Mouse (Mus musculus): ENCODE data around the gene Poll. TPM values are rescaled to one million over a fixed set of nuclear protein-coding genes. Genes with fewer than 3 reads are reported as not detected.
"Not testable (repeated sequence)": the region's sequence is repeated elsewhere in the genome, so short reads cannot be mapped to it uniquely, and the experiment has no call there.

The Poll gene
- polyA plus RNA-seq, 1 experiment: 7.5 TPM

DNA sequence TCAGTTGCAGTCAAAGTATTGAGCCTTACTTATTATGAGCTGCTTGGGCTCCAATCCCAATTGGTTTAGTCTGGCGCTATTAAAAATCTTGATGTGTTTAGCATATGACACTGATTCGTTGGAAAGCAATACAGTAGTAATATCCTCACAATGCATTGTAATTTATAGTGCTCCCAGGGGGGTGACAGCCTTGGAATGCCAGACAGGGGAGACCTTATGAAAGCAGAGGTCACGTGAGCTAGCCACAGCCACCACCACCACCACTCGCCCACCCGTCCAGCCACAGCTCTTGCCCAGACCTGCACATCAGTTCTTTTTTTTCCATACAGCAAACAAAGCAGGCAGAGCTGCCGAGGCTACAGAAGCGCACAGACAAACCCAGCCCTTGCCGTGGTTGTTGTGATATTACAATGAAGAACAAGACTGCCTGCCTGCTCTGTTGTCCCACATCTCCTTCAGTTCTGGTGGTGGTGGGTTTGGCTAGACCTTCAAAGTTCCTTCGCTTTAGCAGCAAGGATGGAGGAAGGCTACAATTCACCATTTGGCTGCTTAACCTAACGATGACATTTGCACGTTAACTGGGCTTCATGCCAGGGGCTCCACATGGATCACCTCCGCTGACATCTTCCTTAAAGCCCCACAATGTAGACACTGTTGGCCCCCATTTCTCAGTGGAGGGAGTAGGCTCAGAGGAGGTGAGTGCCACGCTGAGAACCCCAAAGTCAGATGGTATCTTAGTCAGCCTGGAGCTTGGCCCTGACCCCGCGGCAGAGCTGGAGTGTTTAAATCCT is 5.8 kb upstream of the Poll start:
- Histone ChIP-seq H3K4me3 (replicated peaks) (no peak overlapping the region), H3K27me3 (replicated peaks) (peaks cover 2% of the 10 kb centered on the region), H3K4me1 (peaks cover 35% of the 10 kb centered on the region), H3K9me3 (no peaks in the 10 kb centered on the region), H3K36me3 (replicated peaks; ENCODE audit: low read length) (peaks cover 70% of the 10 kb centered on the region)
- TF ChIP-seq GATA1 (IDR thresholded peaks at IDR 0.05; ENCODE audit: borderline replicate concordance, low read length) (no peak), FLI1 (IDR thresholded peaks at IDR 0.05; ENCODE audit: low read length) (no peak)

DNA sequence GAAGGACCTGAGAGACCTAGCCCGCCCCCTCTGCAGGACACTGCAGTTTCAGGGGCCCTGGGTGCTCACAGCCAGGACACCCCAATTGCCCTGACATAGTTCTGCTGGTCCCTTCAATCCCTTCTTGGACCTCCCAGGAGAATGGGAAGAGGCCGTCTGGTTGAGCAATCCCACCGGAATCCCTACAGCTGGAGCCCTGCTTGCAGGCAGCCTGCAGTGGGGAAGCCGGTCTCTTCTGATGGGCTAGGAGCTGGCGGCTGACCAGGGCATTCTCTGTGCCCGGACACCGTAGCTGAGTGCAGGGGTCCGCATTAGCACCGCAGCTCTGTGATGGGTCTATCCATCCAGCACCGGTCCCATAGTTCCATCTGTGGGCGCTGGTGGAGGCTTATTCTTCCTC is 6.2 kb downstream of the Poll start:
- H3K9me3 ChIP-seq: no peaks in the 10 kb centered on the region
- H3K36me3 ChIP-seq (replicated peaks; ENCODE audit: low read length): peaks cover 66% of the 10 kb centered on the region
- TF ChIP-seq GATA1 (IDR thresholded peaks at IDR 0.05; ENCODE audit: borderline replicate concordance, low read length): no peak
- TF ChIP-seq FLI1 (IDR thresholded peaks at IDR 0.05; ENCODE audit: low read length): no peak
- H3K4me1 ChIP-seq: peaks cover 24% of the 10 kb centered on the region
- no peak overlapping the region for H3K4me3 ChIP-seq (replicated peaks)
- peaks cover 8% of the 10 kb centered on the region for H3K27me3 ChIP-seq (replicated peaks)

DNA sequence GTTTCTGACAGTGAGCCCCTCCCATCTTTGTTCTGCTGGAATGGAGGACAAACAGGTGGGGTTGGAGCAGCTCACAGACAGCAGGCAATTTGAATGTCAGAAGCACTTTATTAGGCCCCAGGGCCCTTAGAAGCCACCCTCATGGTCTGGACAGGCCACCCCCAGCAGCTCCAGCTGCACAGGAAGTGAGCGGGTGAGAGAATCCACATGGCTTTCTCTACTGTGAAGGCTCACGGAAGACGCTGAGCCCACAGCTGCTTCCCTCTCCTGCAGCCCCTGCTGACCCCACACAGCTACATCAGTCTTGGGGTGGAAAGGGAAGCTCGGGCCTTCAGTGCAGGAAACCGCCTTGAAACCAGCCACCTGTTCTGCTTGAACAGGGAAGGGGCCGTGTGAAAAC is 8.1 kb downstream of the Poll start:
- Histone ChIP-seq H3K27me3 (replicated peaks) (peaks cover 18% of the 10 kb centered on the region), H3K36me3 (replicated peaks; ENCODE audit: low read length) (peaks cover 53% of the 10 kb centered on the region), H3K4me3 (replicated peaks) (no peak overlapping the region), H3K4me1 (peaks cover 35% of the 10 kb centered on the region), H3K9me3 (no peaks in the 10 kb centered on the region)
- no peak for TF ChIP-seq FLI1 (IDR thresholded peaks at IDR 0.05; ENCODE audit: low read length)
- TF ChIP-seq GATA1 (IDR thresholded peaks at IDR 0.05; ENCODE audit: borderline replicate concordance, low read length): no peak

DNA sequence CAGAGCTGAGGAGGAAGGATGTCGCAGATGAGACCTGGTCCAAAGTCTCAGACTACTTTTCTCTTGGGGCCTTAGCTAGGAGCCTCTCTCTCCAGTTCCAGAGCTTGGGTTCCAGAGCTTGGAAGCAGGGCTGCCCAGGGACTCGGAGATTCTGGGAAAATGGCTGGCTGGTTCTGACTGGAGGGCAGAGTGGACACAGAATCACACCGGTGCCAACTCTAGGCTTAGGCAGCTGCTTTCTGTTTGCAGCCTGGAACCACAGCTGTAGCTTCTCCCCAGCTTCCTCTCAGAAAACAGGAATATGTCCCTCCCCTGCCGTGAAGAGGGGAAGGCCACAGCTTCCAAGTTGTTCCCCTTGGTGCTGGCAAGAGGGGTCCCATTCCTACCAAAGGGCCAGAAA is 10.4 kb downstream of the Poll start:
- Histone ChIP-seq H3K36me3 (replicated peaks; ENCODE audit: low read length) (peaks cover 34% of the 10 kb centered on the region), H3K27me3 (replicated peaks) (peaks cover 39% of the 10 kb centered on the region), H3K9me3 (no peaks in the 10 kb centered on the region), H3K4me1 (peaks cover 38% of the 10 kb centered on the region), H3K4me3 (replicated peaks) (no peak overlapping the region)
- TF ChIP-seq GATA1 (IDR thresholded peaks at IDR 0.05; ENCODE audit: borderline replicate concordance, low read length) (no peak), FLI1 (IDR thresholded peaks at IDR 0.05; ENCODE audit: low read length) (no peak)

DNA sequence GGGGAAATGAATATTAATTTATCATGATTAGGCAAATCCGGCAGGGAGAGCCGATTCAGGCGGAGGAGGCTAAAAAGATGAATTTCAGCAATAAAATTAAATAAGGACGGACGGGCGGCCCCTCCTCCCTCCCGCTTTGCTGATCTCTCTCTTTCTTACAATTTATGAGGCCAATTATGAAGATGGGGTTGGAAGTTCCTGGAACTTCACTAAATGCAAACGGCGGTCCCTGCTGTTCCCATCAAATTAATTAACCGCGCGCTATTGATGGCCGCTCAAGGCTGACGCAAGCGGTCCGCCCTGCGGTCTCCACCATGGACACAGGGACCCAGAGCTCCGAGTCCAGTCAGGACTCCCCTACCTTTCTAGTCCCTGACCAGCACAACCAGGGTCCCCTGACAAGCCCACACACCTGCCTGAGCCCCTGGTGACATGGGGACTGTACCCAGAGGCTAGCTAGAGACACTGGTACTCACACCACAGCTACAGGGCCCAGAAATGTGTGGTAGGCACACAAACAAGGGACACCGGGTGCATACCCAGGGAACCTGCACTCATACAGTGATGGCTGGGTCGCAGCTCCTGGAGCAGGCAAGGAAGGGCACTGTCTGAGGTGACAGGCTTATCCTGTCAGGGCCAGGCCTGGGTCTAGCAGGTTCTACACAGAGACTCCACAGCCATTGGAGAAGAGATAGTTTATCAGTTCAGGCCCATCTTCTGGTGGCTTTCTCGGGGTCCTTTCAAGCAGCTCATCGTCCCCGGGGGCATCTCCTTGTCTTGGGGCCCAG is 11.0 kb downstream of the Poll start:
- peaks cover 44% of the 10 kb centered on the region for H3K4me1 ChIP-seq
- no peaks in the 10 kb centered on the region for H3K9me3 ChIP-seq
- H3K36me3 ChIP-seq (replicated peaks; ENCODE audit: low read length): peaks cover 27% of the 10 kb centered on the region
- H3K4me3 ChIP-seq (replicated peaks): no peak overlapping the region
- peaks cover 44% of the 10 kb centered on the region for H3K27me3 ChIP-seq (replicated peaks)
- TF ChIP-seq FLI1 (IDR thresholded peaks at IDR 0.05; ENCODE audit: low read length) (no peak), GATA1 (IDR thresholded peaks at IDR 0.05; ENCODE audit: borderline replicate concordance, low read length) (no peak)

DNA sequence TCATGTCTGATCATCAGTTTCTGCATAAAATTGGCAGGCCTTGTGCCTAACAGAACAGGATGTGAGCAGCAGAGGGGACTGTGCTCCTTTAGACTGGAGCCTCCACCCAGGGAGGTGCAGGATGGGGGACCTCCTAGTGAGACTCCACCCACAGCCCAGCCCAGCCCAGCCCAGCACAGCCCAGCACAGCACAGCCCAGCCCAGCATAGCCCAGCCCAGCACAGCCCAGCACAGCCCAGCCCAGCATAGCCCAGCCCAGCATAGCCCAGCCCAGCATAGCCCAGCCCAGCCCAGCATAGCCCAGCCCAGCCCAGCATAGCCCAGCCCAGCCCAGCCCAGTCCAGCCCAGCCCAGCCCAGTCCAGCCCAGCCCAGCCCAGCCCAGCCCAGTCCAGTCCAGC is 12.1 kb downstream of the Poll start:
- not testable (repeated sequence) for H3K4me3 ChIP-seq (replicated peaks); H3K9me3 ChIP-seq
- H3K4me1 ChIP-seq: peaks cover 55% of the 10 kb centered on the region

DNA sequence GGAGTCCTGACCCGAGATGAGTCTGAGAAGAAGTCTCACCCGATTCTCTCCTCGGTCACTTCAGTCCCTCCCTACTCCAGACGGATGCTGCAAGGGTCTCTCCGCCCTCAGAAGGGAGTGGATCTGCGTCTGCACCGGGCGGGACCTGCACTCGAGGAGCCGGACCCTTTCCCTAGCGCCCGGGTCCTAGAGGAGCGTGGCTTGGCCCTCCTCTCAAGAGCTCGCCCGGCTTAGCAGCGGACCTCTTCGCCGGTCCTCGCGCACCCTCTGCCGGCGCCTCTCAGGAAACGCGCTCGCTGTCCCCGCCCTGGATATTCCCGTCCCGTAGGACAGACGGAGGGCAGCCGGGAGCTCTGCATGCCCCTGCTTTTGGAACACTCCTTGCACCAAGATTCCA is 15.4 kb downstream of the Poll start:
- TF ChIP-seq GATA1 (IDR thresholded peaks at IDR 0.05; ENCODE audit: borderline replicate concordance, low read length) (no peak), FLI1 (IDR thresholded peaks at IDR 0.05; ENCODE audit: low read length) (no peak)
- Histone ChIP-seq H3K4me1 (peaks cover 54% of the 10 kb centered on the region), H3K4me3 (replicated peaks) (peak overlapping the region; percentile 92), H3K27me3 (replicated peaks) (peaks cover 82% of the 10 kb centered on the region), H3K36me3 (replicated peaks; ENCODE audit: low read length) (no peaks in the 10 kb centered on the region), H3K9me3 (no peaks in the 10 kb centered on the region)

More for the DNA sequence above, 12.1 kb downstream of the Poll start:
- Histone ChIP-seq H3K36me3 (replicated peaks; ENCODE audit: low read length) (peaks cover 16% of the 10 kb centered on the region), H3K27me3 (replicated peaks) (peaks cover 54% of the 10 kb centered on the region)

DNA sequence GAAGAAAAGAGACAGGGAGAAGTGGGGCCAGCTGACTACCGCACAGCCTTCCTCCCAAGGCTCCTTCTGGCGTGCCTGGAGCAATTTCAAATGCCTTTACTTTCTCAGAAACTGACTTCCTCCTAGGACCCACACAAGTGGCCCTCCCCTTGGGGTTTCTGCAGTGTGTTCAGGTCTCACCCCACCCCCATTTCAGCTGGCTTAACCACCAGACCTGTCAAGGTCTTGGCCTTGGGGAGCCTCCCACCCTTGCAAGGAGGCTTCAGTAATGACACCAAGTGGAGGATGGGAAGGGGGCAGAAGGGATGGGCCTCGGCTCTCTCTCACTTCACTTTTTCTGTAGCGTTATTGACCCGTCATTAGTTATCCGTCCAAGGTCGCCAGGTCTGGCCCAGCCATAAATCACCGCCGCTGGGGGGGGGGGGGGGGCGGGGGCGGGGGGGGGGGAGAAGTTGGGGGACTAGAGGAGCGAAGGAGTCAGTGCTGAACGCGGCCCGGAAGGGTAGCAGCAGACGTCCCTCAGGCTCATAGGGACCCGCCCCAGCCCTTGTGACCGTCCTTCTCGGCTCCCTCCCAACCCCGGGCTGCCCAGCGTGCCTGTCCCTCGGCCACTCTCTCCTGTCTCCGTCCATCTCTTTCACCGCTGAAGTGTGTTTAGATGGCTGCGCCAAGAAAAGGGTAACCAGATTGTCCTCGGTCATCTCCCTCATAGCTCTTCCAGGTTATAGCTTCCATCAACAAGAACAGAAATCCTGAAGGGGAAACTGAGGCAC is 16.0 kb downstream of the Poll start:
- Histone ChIP-seq H3K27me3 (replicated peaks) (peaks cover 85% of the 10 kb centered on the region), H3K36me3 (replicated peaks; ENCODE audit: low read length) (no peaks in the 10 kb centered on the region), H3K4me1 (peaks cover 48% of the 10 kb centered on the region), H3K4me3 (replicated peaks) (peak overlapping the region; percentile 92), H3K9me3 (no peaks in the 10 kb centered on the region)
- TF ChIP-seq FLI1 (IDR thresholded peaks at IDR 0.05; ENCODE audit: low read length) (no peak), GATA1 (IDR thresholded peaks at IDR 0.05; ENCODE audit: borderline replicate concordance, low read length) (no peak)

DNA sequence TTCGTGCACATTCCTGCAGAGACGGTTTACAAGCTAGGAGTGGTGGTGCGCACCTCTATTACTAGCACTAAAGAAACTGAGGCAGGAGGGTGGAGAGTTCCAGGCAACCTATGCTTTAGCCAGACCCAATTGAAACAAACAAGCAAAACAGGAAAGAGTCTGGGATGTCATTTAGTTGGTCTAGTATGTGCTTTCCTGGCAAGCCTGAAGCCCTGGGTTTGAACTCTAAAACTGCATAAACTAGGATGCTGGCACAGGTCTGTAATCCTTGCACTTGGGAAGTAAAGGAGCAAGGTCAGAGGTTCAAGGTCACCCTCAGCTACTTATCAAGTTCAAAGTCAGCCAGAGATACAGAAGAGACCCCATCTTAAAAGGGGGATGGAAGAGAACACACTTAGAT is 18.3 kb downstream of the Poll start:
- Histone ChIP-seq H3K27me3 (replicated peaks) (peaks cover 76% of the 10 kb centered on the region), H3K9me3 (no peaks in the 10 kb centered on the region), H3K4me3 (replicated peaks) (peak overlapping the region; percentile 91), H3K4me1 (peaks cover 45% of the 10 kb centered on the region), H3K36me3 (replicated peaks; ENCODE audit: low read length) (no peaks in the 10 kb centered on the region)
- TF ChIP-seq FLI1 (IDR thresholded peaks at IDR 0.05; ENCODE audit: low read length): no peak
- no peak for TF ChIP-seq GATA1 (IDR thresholded peaks at IDR 0.05; ENCODE audit: borderline replicate concordance, low read length)
